Mouse (Mus musculus) liver, embryonic 14.5 days (tissue): Measurements from ENCODE around the gene Snrk.

Experiments
- CTCF ChIP-seq: IDR thresholded peaks from 2 replicates; pipeline ENCODE4 v1.5.1; 2016; ENCODE audit warnings: antibody characterized with exemption, low read depth, control low read depth
- EP300 ChIP-seq: IDR thresholded peaks from 2 replicates; pipeline ENCODE4 v1.6.1; 2016; ENCODE audit warnings: antibody characterized with exemption, low read depth

GRCm38 (mm10) chr9:122152063-122152462, 35.0 kb downstream of the Snrk start:
- no peak for TF ChIP-seq CTCF
- TF ChIP-seq EP300 = no peak
